Mouse (Mus musculus) adipocyte (in vitro differentiated cells): ENCODE data around the gene Zfp827.

Experiments used
- DNase-seq: peaks from one replicate; pipeline ENCODE4 v3.0.0-alpha.2; 2016; ENCODE audit warnings: low spot score

The Zfp827 gene

DNA sequence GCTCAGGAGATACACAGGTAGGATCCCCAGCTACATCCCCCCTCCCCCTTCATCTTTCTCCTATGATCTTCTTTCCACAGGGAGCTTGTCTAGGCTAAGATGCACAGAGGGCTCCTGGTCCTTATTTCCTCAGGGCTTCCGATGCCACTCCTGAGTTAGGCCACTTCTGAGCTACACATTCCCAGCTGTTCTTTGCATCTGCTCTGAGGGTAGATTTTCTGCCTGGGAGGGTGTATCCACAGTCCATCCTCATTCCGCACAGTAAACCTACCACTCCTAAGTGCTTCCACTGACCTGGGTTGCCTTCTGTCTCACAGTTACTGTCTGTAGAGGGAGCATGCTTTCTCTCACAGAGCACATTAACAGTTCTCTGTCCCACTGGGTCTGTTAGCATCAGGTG is 37.7 kb downstream of the Zfp827 start:
- no peak for DNase-seq

DNA sequence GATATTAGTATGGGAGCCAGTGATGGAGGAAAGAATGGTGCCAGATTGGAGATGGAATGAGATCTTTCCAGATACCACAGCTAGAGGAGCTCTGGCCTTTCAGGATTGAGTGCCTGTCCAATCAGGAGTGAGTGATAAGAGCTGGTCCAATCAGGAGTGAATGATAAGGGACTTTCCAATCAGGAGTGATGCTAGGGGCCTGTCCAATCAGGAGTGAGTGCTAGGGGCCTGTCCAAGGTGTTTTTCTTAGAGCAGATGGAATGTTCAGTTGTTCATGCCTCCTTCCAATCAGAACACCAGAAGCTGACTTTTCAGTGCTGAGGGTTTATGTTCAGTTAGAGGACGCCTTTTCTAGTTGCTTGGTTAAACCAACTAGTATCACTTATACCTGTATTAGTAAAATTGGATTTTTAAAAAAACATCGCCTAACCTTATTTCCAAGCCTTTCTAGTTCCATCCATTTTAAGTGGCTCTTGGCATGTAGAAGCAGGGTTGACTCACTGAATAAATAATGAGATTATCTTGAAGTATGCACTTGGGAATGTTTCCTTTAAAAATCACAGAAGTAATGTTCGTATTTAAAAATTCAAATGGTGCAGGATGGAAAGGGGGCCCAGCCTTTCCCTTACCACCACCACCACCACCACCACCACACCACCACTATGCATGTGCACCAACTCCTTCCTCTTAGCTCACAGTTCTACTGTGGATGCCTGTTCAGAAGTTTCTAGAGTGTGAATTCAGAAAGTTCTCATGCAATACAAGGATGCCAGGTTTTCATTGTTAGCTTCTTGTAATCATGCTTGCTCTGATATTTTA is 39.8 kb downstream of the Zfp827 start:
- no peak for DNase-seq

DNA sequence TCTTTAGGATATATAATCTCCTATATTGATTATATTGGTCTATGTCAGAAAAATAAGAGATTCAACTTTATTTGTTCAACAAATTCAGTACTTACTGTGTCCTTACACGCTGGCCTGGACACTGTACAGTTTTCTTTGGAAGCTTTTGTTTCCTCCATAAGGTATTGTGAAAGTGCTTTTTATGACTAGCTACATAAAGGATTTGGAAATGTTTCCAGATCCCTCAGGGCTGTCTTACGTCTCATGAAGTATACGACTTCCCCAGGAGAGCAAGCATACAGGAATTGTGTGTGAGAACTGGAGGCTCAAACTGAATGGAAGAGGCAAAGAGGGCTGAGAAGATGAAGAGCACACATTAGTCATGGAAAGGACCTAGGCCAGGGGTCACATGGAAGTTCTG is 45.1 kb downstream of the Zfp827 start:
- DNase-seq: no peak

DNA sequence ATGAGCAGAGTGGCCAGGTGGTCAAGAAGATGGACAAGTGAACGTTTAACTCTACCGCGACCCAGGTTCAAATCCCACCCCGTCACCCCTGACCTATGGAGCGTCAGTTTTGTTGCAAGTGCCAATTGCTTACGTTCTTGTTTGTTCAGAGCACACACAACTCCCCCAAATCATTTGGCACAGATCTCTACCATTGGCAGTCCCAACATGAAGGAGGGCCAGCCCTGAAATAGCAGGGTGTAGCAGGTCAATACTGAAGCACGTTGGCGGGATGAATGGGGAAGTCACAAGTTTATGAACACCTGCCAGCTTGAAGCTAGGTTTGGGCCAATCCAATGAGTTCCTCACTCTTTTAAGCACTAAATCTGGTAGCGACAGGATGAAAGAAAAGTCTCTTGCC is 46.7 kb downstream of the Zfp827 start:
- peak; percentile 21 for DNase-seq

DNA sequence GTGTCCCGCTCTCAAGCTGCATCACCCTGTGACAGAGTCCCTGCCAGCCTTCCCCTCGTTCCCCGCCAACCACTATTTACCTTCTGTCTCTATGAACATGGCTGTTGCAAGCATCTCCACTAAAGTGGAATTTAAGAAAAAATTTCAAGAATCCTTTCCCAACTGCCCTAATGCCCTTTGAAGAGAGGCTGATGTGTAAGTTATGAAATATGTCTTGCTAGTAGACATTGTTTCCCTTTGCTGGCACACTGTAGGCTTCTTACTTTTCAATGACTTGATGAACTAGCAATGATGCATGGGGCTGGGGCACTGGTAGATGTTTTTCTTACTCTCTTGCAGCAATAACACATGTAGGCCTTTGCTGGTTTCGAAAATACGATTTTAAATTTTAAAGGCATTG is 49.0 kb downstream of the Zfp827 start:
- no peak for DNase-seq

DNA sequence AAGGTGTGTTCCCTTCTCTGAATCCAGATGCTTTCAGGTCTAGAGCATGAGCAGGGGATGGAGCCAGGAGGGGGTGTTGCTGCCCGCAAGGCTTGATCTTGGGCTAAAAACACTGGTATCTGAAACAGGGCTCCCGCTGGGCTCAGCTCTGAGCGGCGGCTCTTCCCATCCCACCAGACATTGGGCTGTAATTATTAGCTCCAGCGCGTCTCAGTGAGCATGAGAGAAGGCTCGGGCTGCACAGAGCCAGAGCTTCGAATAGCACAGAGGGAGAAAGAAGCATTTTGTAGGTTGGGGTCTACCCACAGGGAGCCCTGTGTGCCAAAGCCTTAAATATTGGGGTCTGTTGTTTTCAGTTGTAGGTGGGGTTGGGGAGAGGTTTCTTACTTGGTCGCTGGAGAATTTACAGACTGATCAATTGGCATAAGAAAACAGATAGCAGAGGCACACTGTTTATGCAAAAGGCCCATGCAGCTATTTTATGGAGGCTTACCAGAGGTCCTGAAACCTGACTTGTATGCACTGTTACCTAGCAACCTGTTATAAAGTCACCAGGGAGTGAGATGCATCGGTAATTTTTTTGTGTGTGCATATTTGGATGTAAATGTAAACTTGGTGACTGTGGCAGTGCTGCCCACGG is 50.4 kb downstream of the Zfp827 start:
- no peak for DNase-seq

DNA sequence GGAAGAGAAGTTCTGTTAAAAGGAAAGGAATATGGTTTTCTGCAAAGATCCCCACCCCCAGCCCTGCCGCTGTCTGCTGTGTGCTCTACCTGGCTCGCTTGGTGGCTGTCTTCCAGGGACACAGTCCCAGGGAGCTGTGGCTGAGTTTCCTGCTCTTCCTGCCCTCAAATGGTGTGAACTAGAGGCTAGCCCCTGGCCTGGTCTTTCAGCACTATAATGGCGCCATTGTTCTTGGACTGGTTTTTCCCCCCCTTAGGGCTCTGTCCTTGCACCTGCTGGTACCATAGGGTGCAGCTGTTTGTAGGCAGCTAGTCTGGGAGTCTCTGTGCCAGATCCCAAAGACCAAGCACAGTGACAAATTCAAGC is 50.9 kb downstream of the Zfp827 start:
- no peak for DNase-seq

DNA sequence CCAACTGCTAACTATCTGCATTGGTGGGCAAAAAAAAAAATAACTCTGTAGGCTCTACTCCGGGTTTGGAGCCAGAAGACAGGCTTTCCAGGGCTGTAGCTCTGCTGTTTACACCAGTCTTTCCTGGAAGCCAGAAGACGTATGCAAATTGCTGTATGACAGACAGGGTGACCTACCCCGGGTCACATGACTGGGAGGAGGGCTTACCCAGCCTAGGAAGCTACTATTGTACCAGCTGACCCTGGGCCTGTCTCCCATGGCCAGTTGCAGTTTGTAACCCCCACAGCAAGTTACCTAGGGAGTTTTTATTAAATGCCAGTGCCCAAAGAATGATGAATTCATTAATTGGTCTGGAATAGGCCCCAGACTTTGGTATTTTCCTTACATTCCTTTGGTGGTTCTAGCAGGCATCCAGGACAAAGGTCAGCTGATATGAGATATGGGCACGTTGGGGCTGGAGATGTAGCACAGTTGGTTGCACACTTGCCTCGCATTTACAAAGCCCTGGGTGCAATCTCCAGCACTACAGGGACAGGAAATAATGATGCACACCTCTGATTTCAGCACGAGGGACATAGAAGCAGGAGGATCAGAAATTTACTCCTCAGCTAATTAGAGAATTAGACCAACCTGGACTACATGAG is 52.0 kb downstream of the Zfp827 start:
- DNase-seq: peak; percentile 20

DNA sequence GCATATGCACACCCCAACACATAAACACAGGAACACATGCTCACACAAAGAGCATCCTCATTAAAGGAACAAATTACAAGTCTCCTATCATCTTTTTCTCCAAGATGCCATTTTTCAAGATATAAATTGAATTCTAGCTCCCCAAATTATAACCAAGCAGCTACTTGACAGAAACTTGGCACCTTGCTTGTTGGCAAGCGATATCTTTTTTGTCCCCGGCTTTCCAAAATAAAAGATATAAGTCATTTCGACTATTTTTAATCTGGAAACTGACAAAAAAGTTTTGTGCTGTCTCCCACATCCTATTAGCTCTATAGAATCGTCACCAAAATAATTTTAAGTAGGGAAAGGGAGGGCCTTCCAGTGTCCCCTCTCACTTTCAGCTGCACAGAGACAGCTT is 53.1 kb downstream of the Zfp827 start:
- DNase-seq: peak; percentile 58

DNA sequence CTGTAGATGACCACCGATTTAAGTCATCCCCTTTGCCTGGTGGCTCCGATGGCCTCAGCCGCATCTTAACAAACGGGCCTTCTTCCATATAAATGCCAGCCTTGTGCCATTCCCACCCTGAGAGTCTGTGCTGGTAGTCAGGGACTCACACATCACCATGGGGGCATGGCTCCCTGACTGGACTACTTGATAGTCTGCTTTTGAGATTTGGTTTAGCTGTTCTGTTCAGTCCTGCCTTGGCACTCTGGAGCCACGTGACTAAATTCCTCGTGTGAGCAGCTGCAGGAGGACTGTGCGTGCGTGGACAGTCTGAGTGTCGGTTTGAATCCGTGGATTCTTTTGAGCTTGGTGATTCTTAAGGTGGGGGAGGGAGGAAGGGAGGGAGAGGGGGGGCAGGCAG is 53.7 kb downstream of the Zfp827 start:
- DNase-seq: no peak

DNA sequence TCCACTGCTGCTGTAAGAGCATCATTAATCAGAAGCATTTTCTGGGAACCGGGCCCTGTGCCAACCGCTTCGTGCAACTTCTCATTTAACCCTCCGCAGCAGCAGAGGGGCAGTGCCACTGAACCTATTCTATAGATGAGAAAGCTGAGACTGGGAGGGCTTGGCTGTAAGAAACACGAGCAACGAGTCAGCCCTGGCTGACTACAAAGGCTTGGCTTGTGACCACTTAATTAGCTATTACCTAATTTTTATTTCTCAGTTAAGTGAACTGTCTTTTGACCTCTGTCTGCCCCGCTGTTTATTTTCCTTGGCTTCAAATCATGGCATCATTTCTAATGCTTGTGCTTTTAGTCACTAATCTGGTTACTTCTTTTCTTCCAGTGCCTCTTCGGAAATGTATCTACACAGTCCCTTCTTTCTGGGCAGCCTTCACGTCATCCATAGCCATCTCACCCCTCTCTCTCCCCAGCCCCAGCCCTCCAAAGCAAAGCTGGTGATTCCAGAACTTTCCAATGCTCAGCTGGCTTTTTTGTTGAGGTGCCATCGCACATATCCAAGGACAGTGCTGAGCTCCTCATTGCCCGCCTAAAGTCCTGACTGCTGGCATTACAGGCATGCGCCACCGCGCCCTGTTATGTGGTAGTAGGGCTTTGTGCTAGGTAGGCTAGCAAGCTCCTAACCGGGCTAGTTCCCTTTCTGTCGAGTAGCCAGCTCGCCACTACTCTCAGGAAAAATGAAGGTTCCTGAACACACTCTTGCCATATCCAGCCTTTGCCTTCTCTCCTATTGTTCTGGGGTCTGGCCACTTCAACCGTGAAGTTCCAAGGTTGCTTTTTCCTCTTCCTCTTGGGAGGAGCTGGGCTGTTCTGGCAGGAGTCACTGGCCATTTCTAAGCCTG is 55.5 kb downstream of the Zfp827 start:
- DNase-seq: peak; percentile 75

DNA sequence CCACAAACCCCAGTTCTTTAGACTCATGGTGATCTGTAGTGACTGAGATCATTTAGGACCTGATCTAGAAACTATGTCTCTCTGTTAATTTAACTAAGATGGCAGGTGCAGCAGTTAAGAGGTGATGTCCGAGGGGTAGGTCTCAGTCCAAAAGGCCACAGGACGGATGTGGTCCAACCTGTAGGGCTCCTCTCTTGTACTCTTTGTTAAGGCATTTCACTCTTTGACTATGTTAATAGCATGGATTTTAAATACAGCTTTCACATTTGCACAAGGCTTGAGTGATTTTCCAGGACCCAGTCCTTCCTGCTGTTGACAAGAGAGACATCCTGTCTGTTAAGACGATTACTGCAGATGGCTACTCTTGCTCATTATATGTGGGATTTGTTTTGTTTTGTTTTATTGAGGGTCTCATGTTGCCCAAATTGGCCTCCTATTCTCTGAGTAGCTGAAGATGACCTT is 56.2 kb downstream of the Zfp827 start:
- no peak for DNase-seq

DNA sequence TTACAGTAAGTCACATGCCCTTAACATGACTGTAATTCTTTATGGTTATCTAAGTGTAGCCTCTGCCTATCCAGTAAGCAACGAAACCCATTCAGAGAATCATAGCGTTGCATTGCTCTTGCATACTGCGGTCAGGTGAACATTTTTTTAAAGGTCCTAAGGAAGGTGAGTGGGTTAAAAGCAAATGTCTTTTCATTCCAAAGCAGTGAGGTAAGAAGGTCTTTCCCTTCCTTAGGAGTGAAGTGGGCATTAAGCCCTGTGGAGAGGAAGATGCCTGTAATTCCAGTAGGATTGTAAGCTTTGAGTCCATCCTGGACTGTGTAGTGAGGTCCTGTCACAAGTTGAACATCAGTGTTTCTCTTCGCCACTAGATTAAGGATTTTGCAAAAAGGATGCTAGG is 66.2 kb downstream of the Zfp827 start:
- no peak for DNase-seq

DNA sequence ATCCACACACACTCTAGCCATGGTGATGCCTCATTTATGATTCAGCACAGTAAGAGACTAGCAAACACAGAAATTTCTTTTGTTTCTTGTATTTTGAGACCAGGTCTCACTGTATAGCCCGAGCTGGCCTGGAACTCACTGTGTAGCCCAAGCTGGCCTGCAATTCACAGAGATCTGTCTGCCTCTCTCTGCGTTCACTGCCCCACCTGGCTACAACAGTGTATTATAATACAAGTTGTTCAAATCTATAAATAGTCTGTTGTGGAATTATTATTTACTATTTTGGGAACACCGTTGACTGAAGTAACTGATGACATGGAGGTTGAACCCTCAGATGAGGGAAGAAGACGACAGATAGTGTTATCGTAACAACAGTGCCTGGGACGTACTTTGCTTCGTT is 66.9 kb downstream of the Zfp827 start:
- DNase-seq: no peak

DNA sequence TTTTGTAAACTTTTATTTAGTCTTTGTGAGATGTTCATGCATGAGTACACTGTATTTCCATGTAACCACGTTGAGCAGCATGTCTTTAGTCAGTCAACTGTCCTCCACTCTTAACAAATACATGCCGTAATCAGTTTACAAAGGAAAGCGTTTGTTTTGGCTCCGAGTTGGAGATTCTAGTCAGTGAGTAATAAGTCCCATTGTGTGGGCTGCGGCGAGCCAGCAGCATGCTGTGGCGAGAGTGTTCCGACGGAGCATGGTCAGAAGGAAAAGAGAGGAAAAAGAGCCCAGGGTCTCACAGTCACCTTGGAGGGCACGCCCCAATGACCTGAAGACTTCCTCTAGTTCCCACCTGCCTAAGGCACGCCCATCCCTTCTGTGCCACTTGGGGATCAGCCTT is 68.7 kb downstream of the Zfp827 start:
- DNase-seq: no peak

DNA sequence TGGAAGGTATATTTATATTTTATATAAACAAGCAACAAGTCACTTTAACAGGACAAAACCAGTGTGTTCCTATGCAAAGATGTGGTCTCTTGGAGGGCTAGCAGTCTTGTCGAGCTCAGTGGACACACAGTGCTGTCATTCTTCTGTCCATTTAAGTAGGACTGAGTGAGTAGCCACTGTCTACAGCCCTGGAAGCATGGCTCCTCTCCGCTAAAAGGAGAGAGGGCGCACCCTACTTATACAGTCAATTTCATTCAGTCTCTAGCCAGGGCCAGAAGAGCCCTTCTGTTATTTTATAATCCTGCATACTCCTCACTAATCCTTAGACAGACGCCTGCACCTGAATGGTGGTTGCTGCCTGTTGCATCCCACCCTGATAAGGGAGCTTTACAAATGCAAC is 74.5 kb downstream of the Zfp827 start:
- DNase-seq: no peak

DNA sequence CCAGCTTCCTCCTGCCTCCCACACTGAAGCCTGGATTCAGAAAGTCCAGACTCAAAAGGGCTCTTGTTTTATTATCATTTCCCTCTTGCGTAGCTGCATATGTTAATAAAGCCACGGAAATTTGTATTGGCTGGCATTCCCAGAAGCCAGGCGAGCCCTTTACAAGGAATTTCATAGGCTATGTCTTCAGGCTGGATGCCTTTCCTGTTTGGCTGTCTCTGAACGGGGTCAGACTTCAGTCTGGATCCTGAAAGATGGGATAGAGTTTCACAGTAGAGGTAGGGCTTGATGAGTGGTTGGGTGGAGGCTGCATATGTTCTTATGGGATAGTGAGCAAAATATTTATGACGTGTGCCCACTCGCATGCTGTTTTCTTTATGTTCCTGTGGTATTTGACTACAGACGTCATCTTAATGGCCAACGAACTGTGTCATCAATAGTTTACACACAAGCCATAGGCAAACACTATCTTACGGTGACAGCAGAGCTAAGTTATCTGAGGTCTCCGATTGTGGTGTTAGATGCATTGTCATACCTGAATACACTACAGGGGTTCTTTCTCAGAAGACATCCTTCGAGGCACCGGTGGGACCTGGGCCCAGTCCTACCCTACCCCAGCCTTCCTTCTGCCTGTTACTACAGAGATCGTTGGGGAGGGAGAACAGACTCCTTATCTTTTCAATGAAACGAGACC is 75.1 kb downstream of the Zfp827 start:
- no peak for DNase-seq

DNA sequence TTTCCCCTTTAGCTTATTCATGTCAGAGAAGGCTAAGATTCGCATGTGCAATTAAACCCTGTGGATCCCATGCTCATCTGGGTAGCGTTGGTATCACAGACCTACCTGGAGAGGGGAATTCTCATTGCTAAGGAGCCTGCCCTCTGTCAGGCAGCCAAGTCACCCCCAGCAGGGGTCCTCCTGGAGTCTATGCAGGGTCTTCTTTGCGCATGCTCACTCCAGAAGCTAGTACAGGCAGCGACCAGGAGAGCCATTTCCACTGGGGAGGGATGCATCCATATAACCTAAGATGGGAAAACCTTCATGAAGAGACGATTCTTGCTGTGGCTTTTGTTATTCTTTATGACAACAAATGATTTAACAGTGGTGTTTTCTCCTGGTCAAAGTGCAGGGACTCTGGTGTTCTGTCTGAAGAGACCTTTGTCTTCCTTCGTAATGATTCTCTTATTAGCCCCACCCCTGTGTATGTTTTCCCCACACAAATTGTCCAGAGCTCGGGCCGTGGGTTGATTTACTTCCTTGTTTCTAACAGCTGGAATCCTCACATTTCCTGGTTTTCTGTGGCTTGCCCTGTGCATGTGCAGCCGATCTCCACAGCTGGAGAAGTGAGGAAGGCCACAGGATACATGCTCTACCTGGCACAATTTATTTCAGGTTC is 75.8 kb downstream of the Zfp827 start:
- DNase-seq: peak; percentile 18

DNA sequence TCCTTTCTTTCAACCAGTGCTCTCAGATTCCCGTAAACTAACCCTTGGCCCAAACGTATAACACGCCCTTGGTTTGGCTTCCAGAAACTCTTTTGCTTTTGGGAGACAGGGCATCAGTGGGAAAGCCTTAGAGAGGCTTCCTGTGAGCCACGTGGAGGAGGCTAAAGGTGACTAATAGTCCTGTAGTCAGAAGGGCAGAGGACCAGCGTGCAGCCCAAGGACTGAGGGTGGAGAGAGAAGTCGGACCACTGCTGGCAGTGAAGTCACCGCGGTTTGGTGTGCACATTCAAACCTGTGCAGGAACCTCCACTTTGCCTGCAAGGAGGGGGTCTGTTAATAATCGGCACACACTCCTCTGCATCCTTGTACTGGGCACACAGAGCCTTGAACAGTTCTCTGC is 76.4 kb downstream of the Zfp827 start:
- peak; percentile 16 for DNase-seq

DNA sequence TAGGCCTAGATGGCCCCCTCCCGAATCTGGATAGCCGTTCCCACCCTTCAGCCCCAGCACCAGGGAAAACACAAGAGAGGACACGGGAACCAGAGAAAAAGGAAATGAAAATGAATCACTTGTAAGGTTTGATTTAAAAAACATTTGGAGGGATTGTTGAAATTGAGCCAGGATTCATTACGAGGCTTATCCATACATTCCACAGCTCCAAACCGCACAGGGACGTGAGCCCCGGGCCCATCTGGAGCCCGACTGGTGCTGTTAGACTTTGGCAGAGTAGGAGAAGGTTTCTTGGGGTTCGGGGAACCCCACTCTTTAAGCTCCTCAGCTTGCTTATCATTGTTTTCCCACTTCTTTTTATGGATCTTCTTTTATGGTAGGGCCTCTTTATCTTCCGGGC is 76.9 kb downstream of the Zfp827 start:
- DNase-seq: no peak

DNA sequence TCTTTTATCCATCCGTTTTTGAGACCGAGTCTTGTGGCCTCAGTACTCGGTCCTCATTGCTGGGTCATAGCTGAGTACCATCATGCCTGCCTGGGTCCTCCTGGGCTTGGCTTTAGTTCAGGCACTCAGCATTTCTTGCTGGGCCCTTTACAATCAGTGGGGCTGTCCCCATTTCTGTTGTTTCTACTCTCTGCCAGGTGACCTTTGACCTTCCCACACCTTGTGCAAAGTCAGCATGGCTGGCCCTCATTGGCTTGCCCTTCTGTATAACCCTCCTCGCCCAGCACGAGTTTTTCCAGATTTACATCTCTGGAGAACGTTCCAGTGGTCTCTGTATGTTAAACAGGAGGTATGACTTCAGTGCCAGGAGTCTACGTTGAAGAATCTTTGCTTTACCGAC is 83.2 kb downstream of the Zfp827 start:
- DNase-seq: no peak
